Mouse (Mus musculus) embryo, embryonic 10.5 days (tissue): ENCODE data around the gene Rgs12.

ENCODE experiments used
- DNase-seq: peaks from one replicate; pipeline ENCODE4 v3.0.0-alpha.2; 2015; ENCODE audit warnings: low spot score

Gene Rgs12

GRCm38 (mm10) chr5:34931516-34932457, 17.5 kb upstream of the Rgs12 start:
- peak; percentile 35 for DNase-seq

- peak; percentile 45 for DNase-seq
Measured at GRCm38 (mm10) chr5:34932458-34932806, 16.8 kb upstream of the Rgs12 start.

GRCm38 (mm10) chr5:34933461-34933860, 15.8 kb upstream of the Rgs12 start:
- DNase-seq = peak; percentile 40

- DNase-seq = peak; percentile 78
Measured at GRCm38 (mm10) chr5:34941710-34942470, 7.4 kb upstream of the Rgs12 start.

- DNase-seq = no peak
Measured at GRCm38 (mm10) chr5:34943428-34943827, 5.8 kb upstream of the Rgs12 start.

- peak; percentile 66 for DNase-seq
Measured at GRCm38 (mm10) chr5:34949769-34950211, 545 bp downstream of the Rgs12 start.

GRCm38 (mm10) chr5:34950486-34951160, 1.4 kb downstream of the Rgs12 start:
- DNase-seq = no peak

- DNase-seq = no peak
Measured at GRCm38 (mm10) chr5:34951161-34951834, 2.1 kb downstream of the Rgs12 start.

GRCm38 (mm10) chr5:34954508-34954907, 5.3 kb downstream of the Rgs12 start:
- no peak for DNase-seq

- no peak for DNase-seq
Measured at GRCm38 (mm10) chr5:34955630-34956029, 6.4 kb downstream of the Rgs12 start.

- DNase-seq = no peak
Measured at GRCm38 (mm10) chr5:34956151-34956550, 6.9 kb downstream of the Rgs12 start.

- DNase-seq = no peak
Measured at GRCm38 (mm10) chr5:34957015-34957414, 7.8 kb downstream of the Rgs12 start.

GRCm38 (mm10) chr5:34960021-34960420, 10.8 kb downstream of the Rgs12 start:
- DNase-seq = no peak

- no peak for DNase-seq
Measured at GRCm38 (mm10) chr5:34965531-34965930, 16.3 kb downstream of the Rgs12 start.

- no peak for DNase-seq
Measured at GRCm38 (mm10) chr5:34968386-34968785, 19.1 kb downstream of the Rgs12 start.

GRCm38 (mm10) chr5:34972471-34972870, 23.2 kb downstream of the Rgs12 start:
- no peak for DNase-seq

- DNase-seq = no peak
Measured at GRCm38 (mm10) chr5:34973560-34974317, 24.5 kb downstream of the Rgs12 start.

- DNase-seq = no peak
Measured at GRCm38 (mm10) chr5:34974773-34975443, 25.7 kb downstream of the Rgs12 start.

- no peak for DNase-seq
Measured at GRCm38 (mm10) chr5:34976540-34977292, 27.5 kb downstream of the Rgs12 start.

- DNase-seq = no peak
Measured at GRCm38 (mm10) chr5:34980099-34980498, 30.9 kb downstream of the Rgs12 start.
